19 mouse cellular contexts compared by ENCODE assay signal in genomic region chr2:146322770-146323169, GRCm38 (mm10).
A peak's percentile ranks its signal among the peaks of the same experiment; 100 is the strongest.
DNase-seq lines count a peak whose midpoint lies in the region; ATAC-seq and TF ChIP-seq lines count a peak whose summit lies in the region.
"Had no signal": no experiment of that assay in that cellular context is flagged by ENCODE, and none has a peak within 500 bp of the region (broad histone marks: within the 10 kb centered on the region; RNA-seq: fewer than 3 reads in every experiment).

No protein-coding gene starts in this region.

- TF ChIP-seq RAD21 in CH12.LX (IDR thresholded peaks at IDR 0.05; ENCODE audit: low read depth, low read length), result no peak; the same call in 1 of the 2 replicates

- ATAC-seq in hematopoietic stem cell, adult 5-6 weeks (replicated peaks in 1 of 2; ENCODE audit: insufficient read depth in 1 of 2, low FRiP score in 2 of 2, low TSS enrichment in 1 of 2, low read depth in 1 of 2, poor library complexity in 2 of 2, severe bottlenecking in 2 of 2), result peak; percentile 72 to 79
- no peak for ATAC-seq in midbrain, postnatal 0 days (ENCODE audit: low FRiP score)
- ATAC-seq: liver, postnatal 0 days had no signal

- dilution Hi-C loops in CH12.LX (cut with MboI; ENCODE audit: extremely low pct_ligation_motif_present, extremely low pct_unique_long_range_greater_than_20kb, low sequenced_read_pairs), result no loop called here

- H3K27me3 ChIP-seq in thymus, adult 2 months (ENCODE audit: control insufficient read depth, insufficient read depth, low read length), result no peaks in the 10 kb centered on the region
- no peaks in the 10 kb centered on the region for H3K27me3 ChIP-seq in CH12.LX (replicated peaks)
- no peaks in the 10 kb centered on the region for H3K27me3 ChIP-seq in midbrain, postnatal 0 days (ENCODE audit: insufficient read depth, low read length)
- no peaks in the 10 kb centered on the region for H3K27me3 ChIP-seq in kidney, adult 2 months (replicated peaks; ENCODE audit: control insufficient read depth, insufficient read depth, low read length)
- H3K27me3 ChIP-seq: midbrain, embryonic 12.5 days; neural tube, embryonic 15.5 days had no signal

- in situ Hi-C loops in CH12.LX (cut with MboI; ENCODE audit: low pct_ligation_motif_present, low pct_unique_long_range_greater_than_20kb, low sequenced_read_pairs), result no loop called here

- TF ChIP-seq EP300 in CH12.LX (IDR thresholded peaks at IDR 0.05; ENCODE audit: low read length), result peak; percentile 36; the same call in 1 of the 2 replicates

- H3K4me3 ChIP-seq in thymus, adult 2 months (ENCODE audit: control insufficient read depth, insufficient read depth, low read length), result no peak overlapping the region
- no peak overlapping the region for H3K4me3 ChIP-seq in CH12.LX (replicated peaks in 1 of 3; ENCODE audit: low read depth in 2 of 3, low read length in 2 of 3, poor library complexity in 1 of 3)
- no peak overlapping the region for H3K4me3 ChIP-seq in midbrain, postnatal 0 days (ENCODE audit: low read depth, low read length)
- H3K4me3 ChIP-seq in kidney, adult 2 months (ENCODE audit: insufficient read depth, low read depth, low read length), result no peak overlapping the region
- H3K4me3 ChIP-seq in lung, adult 2 months (replicated peaks; ENCODE audit: extremely low read depth, low read depth, low read length), result no peak overlapping the region
- H3K4me3 ChIP-seq: heart, embryonic 10.5 days; midbrain, embryonic 12.5 days; neural tube, embryonic 15.5 days had no signal

- H3K27ac ChIP-seq in thymus, adult 2 months (ENCODE audit: control insufficient read depth, insufficient read depth, low read length), result no peak overlapping the region
- no peak overlapping the region for H3K27ac ChIP-seq in CH12.LX (ENCODE audit: insufficient read depth, low read depth)
- H3K27ac ChIP-seq in midbrain, postnatal 0 days (ENCODE audit: low read depth, low read length), result no peak overlapping the region
- no peak overlapping the region for H3K27ac ChIP-seq in kidney, adult 2 months (ENCODE audit: insufficient read depth, low read depth, low read length)
- H3K27ac ChIP-seq: heart, embryonic 10.5 days; hindbrain, embryonic 14.5 days; midbrain, embryonic 12.5 days; neural tube, embryonic 15.5 days had no signal

- no peak for TF ChIP-seq POLR2A in thymus, adult 2 months (IDR thresholded peaks at IDR 0.05; ENCODE audit: control insufficient read depth, extremely low read depth, insufficient read depth, low read length, poor library complexity)
- no peak for TF ChIP-seq POLR2A in CH12.LX (IDR thresholded peaks at IDR 0.05; ENCODE audit: low read depth, low read length)
- TF ChIP-seq POLR2A in kidney, adult 2 months (IDR thresholded peaks at IDR 0.05; ENCODE audit: low read depth, low read length), result no peak
- TF ChIP-seq POLR2A in lung, adult 2 months (IDR thresholded peaks at IDR 0.05; ENCODE audit: borderline replicate concordance, extremely low read depth, low read depth, low read length), result no peak

- no peaks in the 10 kb centered on the region for H3K9me3 ChIP-seq in CH12.LX (replicated peaks; ENCODE audit: low read length)
- no peaks in the 10 kb centered on the region for H3K9me3 ChIP-seq in midbrain, postnatal 0 days (ENCODE audit: low read length)
- H3K9me3 ChIP-seq: heart, embryonic 10.5 days; midbrain, embryonic 12.5 days; neural tube, embryonic 15.5 days had no signal

- TF ChIP-seq CTCF in thymus, adult 2 months (IDR thresholded peaks at IDR 0.05; ENCODE audit: borderline replicate concordance, control insufficient read depth, extremely low read depth, insufficient read depth, low read length, poor library complexity), result no peak
- no peak for TF ChIP-seq CTCF in CH12.LX (conservative IDR thresholded peaks at IDR 0.05 in 1 of 2, IDR thresholded peaks at IDR 0.05 in 1 of 2; ENCODE audit: low read depth in 2 of 2, low read length in 2 of 2)
- TF ChIP-seq CTCF in midbrain, postnatal 0 days (IDR thresholded peaks at IDR 0.05), result no peak
- TF ChIP-seq CTCF in kidney, adult 2 months (conservative IDR thresholded peaks at IDR 0.05; ENCODE audit: insufficient read depth, insufficient read length, low read depth, low read length), result no peak
- no peak for TF ChIP-seq CTCF in lung, adult 2 months (IDR thresholded peaks at IDR 0.05; ENCODE audit: insufficient read depth, low read length)

- WGBS in thymus, adult 2 months, result 18% methylated on average over 2 of the region's 2 CpGs
- 64% methylated on average over 2 of the region's 2 CpGs for WGBS in midbrain, postnatal 0 days
- WGBS in kidney, adult 2 months, result 50% methylated on average over 2 of the region's 2 CpGs
- 27% methylated on average over 2 of the region's 2 CpGs for WGBS in lung, adult 2 months

- H3K9ac ChIP-seq in CH12.LX (ENCODE audit: insufficient read depth, low read depth), result no peak overlapping the region
- H3K9ac ChIP-seq in midbrain, postnatal 0 days (replicated peaks; ENCODE audit: low read length, poor library complexity, severe bottlenecking), result no peak overlapping the region
- H3K9ac ChIP-seq: hindbrain, embryonic 14.5 days; liver, postnatal 0 days; midbrain, embryonic 12.5 days; neural tube, embryonic 15.5 days had no signal

- no peak overlapping the region; the same call in 1 of the 2 replicates for H3K4me2 ChIP-seq in CH12.LX (ENCODE audit: insufficient read depth, low read depth, poor library complexity, severe bottlenecking)
- H3K4me2 ChIP-seq in midbrain, postnatal 0 days (ENCODE audit: low read depth, low read length, poor library complexity, severe bottlenecking), result no peak overlapping the region
- H3K4me2 ChIP-seq: hindbrain, embryonic 14.5 days; midbrain, embryonic 12.5 days; neural tube, embryonic 15.5 days had no signal

- peak; percentile 4 for DNase-seq in thymus, postnatal 14 days
- no peak for DNase-seq in thymus, adult 2 months
- DNase-seq in CH12.LX (ENCODE audit: extremely low read depth), result no peak
- DNase-seq in midbrain, postnatal 0 days (ENCODE audit: low spot score), result no peak
- DNase-seq in kidney, adult 2 months, result no peak
- no peak for DNase-seq in lung, adult 2 months
- DNase-seq: cerebellum, postnatal 10 days; gastrocnemius, postnatal 14 days; heart, postnatal 10 days; kidney, adult 18-20 months; kidney, postnatal 4 days; liver; liver, postnatal 0 days; lung, postnatal 4 days had no signal

- H3K36me3 ChIP-seq in thymus, adult 2 months (ENCODE audit: control insufficient read depth, insufficient read depth, low read length), result no peaks in the 10 kb centered on the region
- peaks cover 2 to 26% of the 10 kb centered on the region in 2 experiments for H3K36me3 ChIP-seq in CH12.LX (replicated peaks in 1 of 2; ENCODE audit: control insufficient read depth in 1 of 2, insufficient read depth in 1 of 2, low read length in 1 of 2)
- H3K36me3 ChIP-seq in midbrain, postnatal 0 days (ENCODE audit: insufficient read depth, low read length), result no peaks in the 10 kb centered on the region
- H3K36me3 ChIP-seq in kidney, adult 2 months (ENCODE audit: control insufficient read depth, insufficient read depth, low read length), result no peaks in the 10 kb centered on the region
- H3K36me3 ChIP-seq: heart, embryonic 10.5 days; midbrain, embryonic 12.5 days had no signal

- peaks cover 3% of the 10 kb centered on the region; the same call in 1 of the 2 replicates for H3K4me1 ChIP-seq in thymus, adult 2 months (replicated peaks; ENCODE audit: control insufficient read depth, insufficient read depth, low read length)
- peaks cover 3 to 46% of the 10 kb centered on the region in 2 experiments for H3K4me1 ChIP-seq in CH12.LX (ENCODE audit: control insufficient read depth in 1 of 2, insufficient read depth in 2 of 2)
- H3K4me1 ChIP-seq in midbrain, postnatal 0 days (ENCODE audit: insufficient read depth, low read length), result no peaks in the 10 kb centered on the region
- no peaks in the 10 kb centered on the region for H3K4me1 ChIP-seq in kidney, adult 2 months (ENCODE audit: control insufficient read depth, insufficient read depth, low read length)
- peaks cover 5% of the 10 kb centered on the region; the same call in 1 of the 2 replicates for H3K4me1 ChIP-seq in lung, adult 2 months (ENCODE audit: control insufficient read depth, insufficient read depth, low read length)
- H3K4me1 ChIP-seq: heart, embryonic 10.5 days had no signal

- H3K79me2 ChIP-seq in CH12.LX (replicated peaks; ENCODE audit: control insufficient read depth, extremely low read depth, insufficient read depth, poor library complexity, severe bottlenecking), result no peaks in the 10 kb centered on the region

TF ChIP-seq in CH12.LX, 34 proteins besides CTCF, POLR2A, EP300 and RAD21:
- TF ChIP-seq MAX (IDR thresholded peaks at IDR 0.05; ENCODE audit: low read length), result no peak
- no peak for TF ChIP-seq MEF2A (IDR thresholded peaks at IDR 0.05; ENCODE audit: borderline replicate concordance, low read depth, low read length)
- TF ChIP-seq USF1 (IDR thresholded peaks at IDR 0.05; ENCODE audit: low read depth, low read length), result no peak
- TF ChIP-seq TBP (conservative IDR thresholded peaks at IDR 0.05; ENCODE audit: low read depth, low read length), result no peak
- no peak for TF ChIP-seq ETS1 (conservative IDR thresholded peaks at IDR 0.05; ENCODE audit: low read depth, low read length)
- TF ChIP-seq ZNF384 (IDR thresholded peaks at IDR 0.05; ENCODE audit: low read depth, low read length), result no peak
- no peak for TF ChIP-seq BHLHE40 (IDR thresholded peaks at IDR 0.05; ENCODE audit: low read depth, low read length)
- TF ChIP-seq TCF12 (IDR thresholded peaks at IDR 0.05; ENCODE audit: low read depth, low read length), result no peak
- no peak for TF ChIP-seq ELF1 (IDR thresholded peaks at IDR 0.05; ENCODE audit: low read depth, low read length)
- no peak for TF ChIP-seq E2F4 (IDR thresholded peaks at IDR 0.05; ENCODE audit: insufficient replicate concordance, low read depth, low read length)
- no peak for TF ChIP-seq IRF4 (IDR thresholded peaks at IDR 0.05; ENCODE audit: low read depth, low read length)
- no peak for TF ChIP-seq NRF1 (IDR thresholded peaks at IDR 0.05; ENCODE audit: low read depth, low read length)
- no peak for TF ChIP-seq JUN (IDR thresholded peaks at IDR 0.05; ENCODE audit: insufficient read depth, low read depth, low read length)
- TF ChIP-seq POLR2AphosphoS2 (IDR thresholded peaks at IDR 0.05; ENCODE audit: low read depth, low read length), result no peak
- no peak for TF ChIP-seq ZC3H11A (IDR thresholded peaks at IDR 0.05; ENCODE audit: low read depth, low read length)
- no peak for TF ChIP-seq KAT2A (IDR thresholded peaks at IDR 0.05; ENCODE audit: insufficient replicate concordance, low read length)
- no peak for TF ChIP-seq CHD1 (IDR thresholded peaks at IDR 0.05; ENCODE audit: low read depth, low read length)
- TF ChIP-seq GABPA (IDR thresholded peaks at IDR 0.05; ENCODE audit: insufficient replicate concordance, low read depth, low read length), result no peak
- TF ChIP-seq PAX5 (IDR thresholded peaks at IDR 0.05; ENCODE audit: low read length), result no peak
- TF ChIP-seq SMC3 (IDR thresholded peaks at IDR 0.05; ENCODE audit: low read depth, low read length), result no peak
TF ChIP-seq in CH12.LX: peak in this region for 0.
